Mouse (Mus musculus): ENCODE results near the gene Commd3. TPM values are rescaled to one million over a fixed set of nuclear protein-coding genes. Genes with fewer than 3 reads are reported as not detected.

The Commd3 gene
- polyA plus RNA-seq, 1 experiment from 2014 or later = 225 TPM

GRCm38 (mm10) chr2:18675681-18676456, 3.7 kb downstream of the Commd3 start:
- 4% methylated on average over 42 of the region's 42 CpGs for WGBS
- H3K9me3 ChIP-seq = no peaks in the 10 kb centered on the region
- peak overlapping the region; percentile 80 for H3K4me3 ChIP-seq (replicated peaks)
- peak overlapping the region; percentile 50 for H3K27ac ChIP-seq
- ATAC-seq (ENCODE audit: insufficient number of reproducible peaks, insufficient read depth, low FRiP score, low TSS enrichment, low read depth) = no peak
- peaks cover 27% of the 10 kb centered on the region for H3K27me3 ChIP-seq
- no peaks in the 10 kb centered on the region for H3K36me3 ChIP-seq
- peak overlapping the region; percentile 91 for H3K9ac ChIP-seq (replicated peaks)
- H3K4me2 ChIP-seq = peak overlapping the region; percentile 77
- peaks cover 36% of the 10 kb centered on the region for H3K4me1 ChIP-seq (replicated peaks)

GRCm38 (mm10) chr2:18676457-18676935, 4.3 kb downstream of the Commd3 start:
- H3K4me3 ChIP-seq (replicated peaks) = peak overlapping the region; percentile 80
- H3K9me3 ChIP-seq = no peaks in the 10 kb centered on the region
- no peaks in the 10 kb centered on the region for H3K36me3 ChIP-seq
- H3K4me2 ChIP-seq = peak overlapping the region; percentile 77
- H3K4me1 ChIP-seq (replicated peaks) = peaks cover 41% of the 10 kb centered on the region
- WGBS = under 1% methylated on average over 22 of the region's 64 CpGs
- ATAC-seq (ENCODE audit: insufficient number of reproducible peaks, insufficient read depth, low FRiP score, low TSS enrichment, low read depth) = peak; percentile 89
- peaks cover 32% of the 10 kb centered on the region for H3K27me3 ChIP-seq
- peak overlapping the region; percentile 91 for H3K9ac ChIP-seq (replicated peaks)
- peak overlapping the region; percentile 93 for H3K27ac ChIP-seq

- ATAC-seq (ENCODE audit: insufficient number of reproducible peaks, insufficient read depth, low FRiP score, low TSS enrichment, low read depth) = peak; percentile 68
- peak within 1 kb of the TSS; percentile 77 for H3K4me2 ChIP-seq
- H3K9ac ChIP-seq (replicated peaks) = peak within 1 kb of the TSS; percentile 91
Measured at GRCm38 (mm10) chr2:18676936-18677491, 4.8 kb downstream of the Commd3 start, which contains the start of gene Bmi1. Gene Bmi1 (plus strand): TSS chr2:18677018.

GRCm38 (mm10) chr2:18677631-18678471, 5.7 kb downstream of the Commd3 start:
- H3K27ac ChIP-seq = no peak overlapping the region
- H3K36me3 ChIP-seq = peaks cover 8% of the 10 kb centered on the region; the same call in 1 of the 2 replicates
- H3K4me1 ChIP-seq (replicated peaks) = peaks cover 41% of the 10 kb centered on the region
- peak overlapping the region; percentile 77 for H3K4me2 ChIP-seq
- peaks cover 34% of the 10 kb centered on the region for H3K27me3 ChIP-seq
- no peak for ATAC-seq (ENCODE audit: insufficient number of reproducible peaks, insufficient read depth, low FRiP score, low TSS enrichment, low read depth)
- H3K9me3 ChIP-seq = no peaks in the 10 kb centered on the region
- peak overlapping the region; percentile 80 for H3K4me3 ChIP-seq (replicated peaks)
- H3K9ac ChIP-seq (replicated peaks) = peak overlapping the region; percentile 91
- WGBS = under 1% methylated on average over 47 of the region's 55 CpGs

More at GRCm38 (mm10) chr2:18676936-18677491, 4.8 kb downstream of the Commd3 start, which contains the start of gene Bmi1:
- no peaks in the 10 kb centered on the region for H3K9me3 ChIP-seq
- peak within 1 kb of the TSS; percentile 80 for H3K4me3 ChIP-seq (replicated peaks)
- WGBS = under 1% methylated on average over 63 of the region's 77 CpGs
- no peaks in the 10 kb centered on the region for H3K36me3 ChIP-seq
- peaks cover 41% of the 10 kb centered on the region for H3K4me1 ChIP-seq (replicated peaks)
- H3K27ac ChIP-seq = peak within 1 kb of the TSS; percentile 93
- peaks cover 32% of the 10 kb centered on the region for H3K27me3 ChIP-seq

GRCm38 (mm10) chr2:18679701-18680100, 7.5 kb downstream of the Commd3 start:
- Histone ChIP-seq H3K27ac (no peak overlapping the region), H3K9ac (replicated peaks) (no peak overlapping the region), H3K4me2 (no peak overlapping the region), H3K9me3 (no peaks in the 10 kb centered on the region), H3K36me3 (peaks cover 16% of the 10 kb centered on the region), H3K27me3 (peaks cover 39% of the 10 kb centered on the region), H3K4me1 (replicated peaks) (peaks cover 29% of the 10 kb centered on the region), H3K4me3 (replicated peaks) (no peak overlapping the region)
- ATAC-seq (ENCODE audit: insufficient number of reproducible peaks, insufficient read depth, low FRiP score, low TSS enrichment, low read depth) = no peak
- WGBS = 22% methylated on average over 2 of the region's 2 CpGs

- peaks cover 29% of the 10 kb centered on the region for H3K4me1 ChIP-seq (replicated peaks)
- H3K9me3 ChIP-seq = no peaks in the 10 kb centered on the region
- H3K4me2 ChIP-seq = peak overlapping the region; percentile 77
- no peak for ATAC-seq (ENCODE audit: insufficient number of reproducible peaks, insufficient read depth, low FRiP score, low TSS enrichment, low read depth)
- peaks cover 39% of the 10 kb centered on the region for H3K27me3 ChIP-seq
- peak overlapping the region; percentile 52; the same call in 1 of the 2 replicates for H3K9ac ChIP-seq (replicated peaks)
- WGBS = 1% methylated on average over 4 of the region's 4 CpGs
- H3K4me3 ChIP-seq (replicated peaks) = peak overlapping the region; percentile 42
- no peak overlapping the region for H3K27ac ChIP-seq
- peaks cover 16% of the 10 kb centered on the region for H3K36me3 ChIP-seq
Measured at GRCm38 (mm10) chr2:18680501-18680900, 8.3 kb downstream of the Commd3 start.

GRCm38 (mm10) chr2:18680961-18681360, 8.8 kb downstream of the Commd3 start:
- no peak; the same call in 1 of the 2 replicates for ATAC-seq (ENCODE audit: insufficient number of reproducible peaks, insufficient read depth, low FRiP score, low TSS enrichment, low read depth)
- H3K9ac ChIP-seq (replicated peaks) = peak overlapping the region; percentile 52
- 0% methylated on average over 28 of the region's 29 CpGs for WGBS
- peaks cover 24% of the 10 kb centered on the region for H3K4me1 ChIP-seq (replicated peaks)
- peak overlapping the region; percentile 77 for H3K4me2 ChIP-seq
- H3K9me3 ChIP-seq = no peaks in the 10 kb centered on the region
- peaks cover 16% of the 10 kb centered on the region for H3K36me3 ChIP-seq
- peaks cover 35% of the 10 kb centered on the region for H3K27me3 ChIP-seq
- H3K4me3 ChIP-seq (replicated peaks) = peak overlapping the region; percentile 42
- H3K27ac ChIP-seq = no peak overlapping the region

GRCm38 (mm10) chr2:18684062-18684461, 11.9 kb downstream of the Commd3 start:
- ATAC-seq (ENCODE audit: insufficient number of reproducible peaks, insufficient read depth, low FRiP score, low TSS enrichment, low read depth) = no peak
- peaks cover 19% of the 10 kb centered on the region for H3K4me1 ChIP-seq (replicated peaks)
- no peak overlapping the region for H3K4me3 ChIP-seq (replicated peaks)
- no peak overlapping the region for H3K4me2 ChIP-seq
- peaks cover 50% of the 10 kb centered on the region for H3K27me3 ChIP-seq
- no peak overlapping the region for H3K9ac ChIP-seq (replicated peaks)
- H3K36me3 ChIP-seq = peaks cover 16% of the 10 kb centered on the region
- 47% methylated on average over 5 of the region's 5 CpGs for WGBS
- no peaks in the 10 kb centered on the region for H3K9me3 ChIP-seq
- H3K27ac ChIP-seq = no peak overlapping the region

GRCm38 (mm10) chr2:18686386-18686785, 14.2 kb downstream of the Commd3 start:
- 22% methylated on average over 6 of the region's 6 CpGs for WGBS
- no peak overlapping the region for H3K9ac ChIP-seq (replicated peaks)
- H3K4me3 ChIP-seq (replicated peaks) = no peak overlapping the region
- H3K27me3 ChIP-seq = peaks cover 52% of the 10 kb centered on the region
- peaks cover 18% of the 10 kb centered on the region for H3K4me1 ChIP-seq (replicated peaks)
- peaks cover 16% of the 10 kb centered on the region for H3K36me3 ChIP-seq
- no peak for ATAC-seq (ENCODE audit: insufficient number of reproducible peaks, insufficient read depth, low FRiP score, low TSS enrichment, low read depth)
- no peak overlapping the region for H3K4me2 ChIP-seq
- no peak overlapping the region for H3K27ac ChIP-seq
- no peaks in the 10 kb centered on the region for H3K9me3 ChIP-seq

GRCm38 (mm10) chr2:18686826-18687519, 14.8 kb downstream of the Commd3 start:
- H3K9ac ChIP-seq (replicated peaks) = no peak overlapping the region
- H3K4me2 ChIP-seq = no peak overlapping the region
- H3K4me1 ChIP-seq (replicated peaks) = peaks cover 18% of the 10 kb centered on the region
- H3K36me3 ChIP-seq = peaks cover 16% of the 10 kb centered on the region
- WGBS = 5% methylated on average over 8 of the region's 8 CpGs
- H3K27ac ChIP-seq = no peak overlapping the region
- no peak for ATAC-seq (ENCODE audit: insufficient number of reproducible peaks, insufficient read depth, low FRiP score, low TSS enrichment, low read depth)
- H3K9me3 ChIP-seq = no peaks in the 10 kb centered on the region
- H3K4me3 ChIP-seq (replicated peaks) = no peak overlapping the region
- H3K27me3 ChIP-seq = peaks cover 54% of the 10 kb centered on the region

Measured in limb, embryonic 12.5 days (tissue).